Mouse (Mus musculus) gastrocnemius, postnatal 36 days (tissue): ENCODE measurements around the gene Baz1b. TPM values are rescaled to one million over a fixed set of nuclear protein-coding genes. Genes with fewer than 3 reads are reported as not detected.

Experiments
- DNase-seq, 2 experiments: peaks; one replicate each; pipeline ENCODE4 v3.0.0; 2022
- intact Hi-C: fragments of 180-260 bp; cut with DNase I; formaldehyde crosslinking; loops from one replicate; pipeline ENCODE4 v1.15.1; 2025
- total RNA-seq, 2 experiments: library from RNA; stranded (reverse); gene quantifications; 2 replicates each; pipeline ENCODE4 v1.2.3; 2021

Gene Baz1b
- total RNA-seq, 2 experiments from 2014 or later, result 26.1 to 26.3 TPM

GRCm38 (mm10) chr5:135178523-135178922 is 8.5 kb upstream of the Baz1b start:
- intact Hi-C loops, result no loop called here

DNA sequence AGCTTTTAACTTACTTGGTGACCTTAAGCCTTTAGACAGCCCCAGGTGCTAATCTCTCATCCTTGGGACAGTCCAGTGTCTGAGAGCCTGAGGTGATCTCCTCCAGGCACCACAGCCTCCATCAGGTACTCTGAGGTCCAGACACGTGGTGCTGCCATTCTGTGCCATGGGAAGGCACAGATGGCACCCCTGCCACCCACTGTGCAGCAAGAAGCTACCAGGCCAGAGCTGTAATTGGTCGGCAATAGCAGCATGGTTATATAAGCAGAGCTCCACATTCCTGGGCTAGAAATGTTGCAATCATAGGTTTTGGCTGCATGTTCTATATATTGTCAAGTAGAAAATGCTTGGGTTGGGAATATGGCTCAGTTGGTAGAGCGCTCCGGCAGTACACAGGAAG is 8.1 kb upstream of the Baz1b start:
- intact Hi-C loops, result no loop called here
- no peak for DNase-seq

More at GRCm38 (mm10) chr5:135178523-135178922, 8.5 kb upstream of the Baz1b start:
- no peak for DNase-seq

GRCm38 (mm10) chr5:135179616-135180015 is 7.4 kb upstream of the Baz1b start:
- DNase-seq, result no peak
- intact Hi-C loops, result no loop called here

DNA sequence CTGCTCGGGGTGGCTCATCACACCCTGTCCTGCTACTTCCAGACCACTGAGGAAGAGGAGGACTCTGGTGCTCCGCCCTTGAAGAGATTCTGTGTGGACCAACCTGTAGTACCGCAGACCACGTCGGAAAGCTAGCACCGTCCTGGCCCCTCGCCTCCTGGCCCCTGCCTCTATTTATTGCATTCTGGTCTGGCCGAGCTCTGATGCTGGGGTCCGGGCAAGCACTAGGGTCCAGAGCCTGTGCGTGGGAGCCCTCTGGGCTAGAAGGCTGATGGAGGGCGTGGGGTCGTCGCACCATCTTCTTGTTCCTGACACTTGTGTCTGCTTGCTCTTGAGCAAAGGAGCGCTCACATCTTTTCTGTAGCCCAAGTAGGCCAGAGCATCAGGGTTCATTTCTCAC is 6.3 kb upstream of the Baz1b start:
- no peak for DNase-seq
- intact Hi-C loops, result no loop called here

- no peak for DNase-seq
- intact Hi-C loops, result no loop called here
Observed at GRCm38 (mm10) chr5:135181776-135182175, 5.3 kb upstream of the Baz1b start.

- intact Hi-C loops, result no loop called here
- DNase-seq, result no peak
Observed at GRCm38 (mm10) chr5:135183131-135183861, 3.8 kb upstream of the Baz1b start.

DNA sequence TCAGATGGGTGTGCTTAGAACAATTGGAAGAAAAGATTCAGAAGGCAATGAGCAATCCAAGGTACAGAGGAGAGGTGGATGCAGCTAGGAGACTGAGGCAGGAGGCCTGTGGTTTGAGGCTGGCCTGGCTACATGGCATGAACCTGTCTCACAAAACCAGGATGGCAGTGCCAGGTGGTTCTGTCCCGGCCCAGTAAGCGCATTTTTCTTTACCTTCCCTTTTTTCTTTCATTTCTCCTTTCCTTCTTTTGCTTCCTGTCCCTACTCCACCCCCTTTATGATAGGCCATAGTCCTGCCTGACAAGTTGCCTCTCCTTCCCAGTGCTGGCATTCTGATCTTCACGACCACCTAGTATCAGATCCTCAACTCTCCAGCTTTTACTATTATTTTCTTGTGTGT is 2.0 kb upstream of the Baz1b start:
- no peak for DNase-seq

GRCm38 (mm10) chr5:135185596-135185995 is 1.5 kb upstream of the Baz1b start:
- intact Hi-C loops, result no loop called here
- DNase-seq, result no peak

More for the DNA sequence above, 2.0 kb upstream of the Baz1b start:
- intact Hi-C loops, result no loop called here

- DNase-seq, result no peak
- intact Hi-C loops, result no loop called here
Observed at GRCm38 (mm10) chr5:135186231-135186620, 838 bp upstream of the Baz1b start.

GRCm38 (mm10) chr5:135187349-135188213 is 517 bp downstream of the Baz1b start:
- intact Hi-C loops, result no loop called here
- DNase-seq, result peak; percentile 47 to 66

GRCm38 (mm10) chr5:135188214-135188554 is 1.1 kb downstream of the Baz1b start:
- no peak for DNase-seq
- intact Hi-C loops, result no loop called here

- intact Hi-C loops, result loop anchor here (5.0 kb wide), 1 partner anchor 177 kb away; no protein-coding TSS in a partner anchor
- no peak for DNase-seq
Observed at GRCm38 (mm10) chr5:135189281-135190022, 2.4 kb downstream of the Baz1b start.

GRCm38 (mm10) chr5:135191620-135192019 is 4.6 kb downstream of the Baz1b start:
- peak; percentile 16 to 33 for DNase-seq
- intact Hi-C loops, result loop anchor here (2.0 to 5.0 kb wide), 2 partner anchors 73 to 179 kb away; no protein-coding TSS in a partner anchor

DNA sequence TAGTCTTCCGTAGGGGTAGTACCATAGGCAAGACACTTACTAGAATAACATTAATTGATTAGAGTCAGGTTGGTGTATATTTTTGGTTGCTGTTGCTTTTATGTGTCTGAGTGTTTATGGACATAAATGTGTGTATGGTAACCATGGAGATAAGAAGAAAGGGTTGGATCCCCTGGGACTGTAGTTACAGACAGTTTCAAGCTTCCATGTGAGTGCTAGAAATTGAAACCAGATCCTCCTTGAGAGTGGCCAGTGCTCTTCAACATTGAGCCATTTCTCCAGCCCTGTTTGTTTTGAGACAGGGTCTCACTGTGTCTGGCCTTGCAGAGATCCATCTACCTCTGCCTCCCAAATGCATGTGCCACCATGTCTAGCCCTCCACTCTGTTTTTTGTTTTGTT is 5.4 kb downstream of the Baz1b start:
- intact Hi-C loops, result loop anchor here (2.0 to 5.0 kb wide), 2 partner anchors 74 to 180 kb away; no protein-coding TSS in a partner anchor
- DNase-seq, result no peak

- no peak for DNase-seq
- intact Hi-C loops, result no loop called here
Observed at GRCm38 (mm10) chr5:135196367-135196766, 9.3 kb downstream of the Baz1b start.

GRCm38 (mm10) chr5:135202763-135203162 is 15.7 kb downstream of the Baz1b start:
- no peak for DNase-seq
- intact Hi-C loops, result no loop called here

DNA sequence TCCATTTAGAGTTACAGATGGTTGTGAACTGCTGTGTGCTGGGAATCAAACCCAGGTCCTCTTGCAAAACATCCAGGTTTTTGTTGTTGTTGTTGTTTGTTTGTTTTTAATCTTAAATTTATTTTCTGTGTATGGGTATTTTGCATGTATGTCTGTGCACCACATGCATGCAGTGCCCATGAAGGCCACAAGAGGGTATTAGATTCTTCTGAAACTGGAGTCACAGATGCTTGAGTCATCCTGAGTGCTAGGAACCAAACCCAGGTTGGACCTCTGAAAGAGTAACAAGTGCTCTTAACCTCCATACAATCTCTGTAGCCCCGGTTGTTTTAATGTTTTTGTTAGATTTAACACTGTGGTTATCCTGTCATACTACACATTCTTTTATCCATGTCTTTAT is 21.1 kb downstream of the Baz1b start:
- intact Hi-C loops, result no loop called here
- no peak for DNase-seq

- no peak for DNase-seq
- intact Hi-C loops, result no loop called here
Observed at GRCm38 (mm10) chr5:135216871-135217270, 29.8 kb downstream of the Baz1b start.

GRCm38 (mm10) chr5:135220941-135221340 is 33.9 kb downstream of the Baz1b start:
- no peak for DNase-seq
- intact Hi-C loops, result no loop called here

DNA sequence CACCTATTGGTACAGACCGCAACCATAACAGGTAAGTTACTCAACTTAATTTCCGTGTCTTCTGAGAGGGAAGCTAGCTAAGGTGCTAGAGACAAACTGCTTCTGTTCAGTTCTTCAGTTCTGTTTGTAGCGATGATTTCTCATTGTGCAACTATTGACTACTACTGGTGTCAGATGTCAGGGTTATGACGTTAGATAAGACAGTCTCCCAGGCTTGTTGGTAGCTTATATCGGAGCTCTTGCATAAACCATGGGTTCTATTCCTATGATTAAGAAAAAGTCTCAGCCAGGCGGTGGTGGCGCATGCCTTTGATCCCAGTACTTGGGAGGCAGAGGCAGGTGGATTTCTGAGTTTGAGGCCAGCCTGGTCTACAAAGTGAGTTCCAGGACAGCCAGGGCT is 35.0 kb downstream of the Baz1b start:
- no peak for DNase-seq
- intact Hi-C loops, result no loop called here

- intact Hi-C loops, result no loop called here
- DNase-seq, result no peak
Observed at GRCm38 (mm10) chr5:135224169-135224568, 37.1 kb downstream of the Baz1b start.
